Mouse (Mus musculus) erythroblast, embryonic 14.5 days (primary cell): ENCODE measurements around the gene Tet2.

ENCODE experiments used
- GATA1 ChIP-seq: IDR thresholded peaks from 2 replicates; pipeline ENCODE4 v1.6.1; 2012; ENCODE audit warnings: low read length, inconsistent platforms, mixed read lengths
- TAL1 ChIP-seq: IDR thresholded peaks from 3 replicates; pipeline ENCODE4 v1.6.1; 2012; ENCODE audit warnings: low read length, inconsistent platforms, mixed read lengths

DNA sequence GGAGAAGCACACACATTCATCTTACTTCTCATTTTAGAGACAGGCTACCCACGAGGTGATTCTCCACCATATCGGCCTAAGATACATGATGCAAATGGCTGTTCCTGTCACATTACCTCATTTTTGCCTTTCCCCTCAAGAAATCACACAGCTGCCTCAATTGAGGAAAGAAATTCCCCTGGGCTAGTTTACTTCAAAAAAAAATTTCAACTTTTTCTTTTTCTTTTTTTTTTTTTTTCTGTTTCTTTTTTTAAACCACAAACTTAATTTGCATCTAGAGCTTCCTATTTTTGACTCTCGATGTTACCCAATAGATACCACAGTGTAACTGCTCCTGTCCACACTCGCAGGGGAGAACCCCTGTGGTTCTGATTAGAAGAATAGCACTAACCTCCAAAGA is 38.0 kb upstream of the Tet2 start:
- TF ChIP-seq TAL1 = no peak
- no peak for TF ChIP-seq GATA1
